Mouse (Mus musculus): ENCODE data around the gene 1190005I06Rik. TPM values are rescaled to one million over a fixed set of nuclear protein-coding genes. Genes with fewer than 3 reads are reported as not detected.
A peak's percentile ranks its signal among the peaks of the same experiment; 100 is the strongest.
"Not testable (repeated sequence)": the region's sequence is repeated elsewhere in the genome, so short reads cannot be mapped to it uniquely, and the experiment has no call there.

1190005I06Rik gene
- polyA plus RNA-seq, 1 experiment from 2014 or later = 3.8 TPM

DNA sequence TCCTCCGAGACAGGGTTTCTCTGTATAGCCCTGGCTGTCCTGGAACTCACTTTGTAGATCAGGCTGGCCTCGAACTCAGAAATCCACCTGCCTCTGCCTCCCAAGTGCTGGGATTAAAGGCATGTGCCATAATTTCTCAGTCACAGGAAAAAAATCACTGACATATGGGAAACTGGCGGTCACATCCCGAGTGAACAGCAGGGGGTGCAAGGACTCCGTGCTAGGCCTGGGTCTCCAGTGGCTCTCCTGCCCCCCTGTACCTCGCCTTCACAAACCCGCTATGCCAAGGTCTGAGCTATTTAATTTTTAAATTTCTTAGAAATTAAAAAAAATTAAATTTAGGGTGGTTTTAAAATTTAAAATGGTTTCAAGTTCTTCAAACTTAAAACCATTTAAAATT is 33.0 kb upstream of the 1190005I06Rik start:
- not testable (repeated sequence) for H3K36me3 ChIP-seq (replicated peaks); H3K4me3 ChIP-seq; H3K9me3 ChIP-seq; H3K27ac ChIP-seq (replicated peaks)
- H3K27me3 ChIP-seq (replicated peaks; ENCODE audit: low read depth, poor library complexity, severe bottlenecking) = peaks cover 23% of the 10 kb centered on the region
- peak; percentile 52 for DNase-seq (ENCODE audit: low spot score)
- 63% methylated on average over 7 of the region's 7 CpGs for WGBS
- peaks cover 19% of the 10 kb centered on the region for H3K4me1 ChIP-seq

DNA sequence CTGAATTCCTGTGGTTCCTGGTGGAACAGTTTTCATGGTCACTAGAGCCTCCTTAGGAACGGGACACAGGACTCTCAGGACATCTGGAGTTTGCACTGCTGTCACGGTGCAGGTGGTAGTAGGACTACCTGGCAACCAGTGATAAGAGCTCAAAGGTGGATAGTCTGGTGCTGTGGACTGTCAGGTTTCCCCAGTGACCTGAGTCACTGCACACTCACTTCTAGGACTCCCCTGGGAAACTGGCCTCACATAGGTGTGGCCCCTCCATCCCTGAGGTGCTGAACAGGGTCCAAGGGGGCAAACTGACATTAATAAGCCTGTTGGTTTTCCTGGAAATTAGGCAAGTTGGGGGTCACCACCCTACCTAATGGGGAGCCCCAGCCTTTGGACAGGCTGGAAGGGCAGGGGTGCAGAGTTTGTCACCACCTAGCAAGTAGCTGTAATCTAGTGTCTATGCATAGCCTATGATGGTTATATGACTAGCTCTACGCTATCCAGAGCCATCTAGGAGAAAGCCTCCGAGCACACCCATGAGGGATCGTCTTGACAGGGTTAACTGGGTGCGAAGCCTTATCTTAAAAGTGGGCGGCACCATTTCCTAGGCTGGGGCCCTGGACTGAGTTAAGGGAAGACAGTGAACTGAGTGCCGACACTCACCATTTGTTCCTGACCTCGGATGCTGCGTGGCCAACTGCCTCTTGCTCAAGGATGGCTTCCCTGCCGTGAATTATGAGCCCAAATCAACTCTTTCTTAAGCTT is 32.4 kb upstream of the 1190005I06Rik start:
- Histone ChIP-seq H3K9me3 (no peaks in the 10 kb centered on the region), H3K4me1 (peaks cover 13% of the 10 kb centered on the region), H3K4me3 (no peak overlapping the region), H3K27me3 (replicated peaks; ENCODE audit: low read depth, poor library complexity, severe bottlenecking) (peaks cover 23% of the 10 kb centered on the region), H3K27ac (replicated peaks) (no peak overlapping the region), H3K36me3 (replicated peaks) (peaks cover 9% of the 10 kb centered on the region)
- DNase-seq (ENCODE audit: low spot score) = no peak
- WGBS = 75% methylated on average over 11 of the region's 11 CpGs

- peak; percentile 86 for DNase-seq (ENCODE audit: low spot score)
- Histone ChIP-seq H3K27me3 (replicated peaks; ENCODE audit: low read depth, poor library complexity, severe bottlenecking) (peaks cover 17% of the 10 kb centered on the region), H3K36me3 (replicated peaks) (peaks cover 18% of the 10 kb centered on the region), H3K9me3 (no peaks in the 10 kb centered on the region), H3K4me3 (no peak overlapping the region), H3K27ac (replicated peaks) (no peak overlapping the region), H3K4me1 (peaks cover 4% of the 10 kb centered on the region; the same call in 1 of the 2 replicates)
- 13% methylated on average over 10 of the region's 10 CpGs for WGBS
Observed at GRCm38 (mm10) chr8:120678447-120678846, 31.0 kb upstream of the 1190005I06Rik start.

DNA sequence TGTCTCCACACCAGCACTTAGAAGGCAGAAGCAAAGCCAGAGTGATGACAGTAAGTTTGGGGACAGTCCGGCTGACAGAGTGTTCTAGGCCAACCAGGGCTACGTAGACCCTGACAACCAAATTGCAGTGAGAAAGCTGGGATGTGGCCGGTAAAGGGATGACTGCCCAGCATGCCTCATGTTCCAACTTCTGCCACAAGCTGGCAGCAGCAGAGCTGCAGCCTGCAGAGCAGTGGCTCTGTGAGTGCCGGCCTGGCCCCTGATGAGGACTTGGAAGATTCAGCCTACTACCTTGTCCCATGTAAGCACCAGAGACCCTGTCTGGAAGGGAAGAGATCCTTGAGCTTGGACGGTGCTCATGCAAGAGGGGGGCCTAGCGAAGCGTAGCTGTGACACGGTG is 28.3 kb upstream of the 1190005I06Rik start:
- Histone ChIP-seq H3K9me3 (no peaks in the 10 kb centered on the region), H3K27me3 (replicated peaks; ENCODE audit: low read depth, poor library complexity, severe bottlenecking) (0 out of 2 replicates have a peak, but pooled peaks cover 6% of the 10 kb centered on the region), H3K27ac (replicated peaks) (no peak overlapping the region), H3K36me3 (replicated peaks) (peaks cover 45% of the 10 kb centered on the region), H3K4me3 (no peak overlapping the region), H3K4me1 (peaks cover 16% of the 10 kb centered on the region)
- WGBS = 71% methylated on average over 8 of the region's 8 CpGs
- no peak for DNase-seq (ENCODE audit: low spot score)

DNA sequence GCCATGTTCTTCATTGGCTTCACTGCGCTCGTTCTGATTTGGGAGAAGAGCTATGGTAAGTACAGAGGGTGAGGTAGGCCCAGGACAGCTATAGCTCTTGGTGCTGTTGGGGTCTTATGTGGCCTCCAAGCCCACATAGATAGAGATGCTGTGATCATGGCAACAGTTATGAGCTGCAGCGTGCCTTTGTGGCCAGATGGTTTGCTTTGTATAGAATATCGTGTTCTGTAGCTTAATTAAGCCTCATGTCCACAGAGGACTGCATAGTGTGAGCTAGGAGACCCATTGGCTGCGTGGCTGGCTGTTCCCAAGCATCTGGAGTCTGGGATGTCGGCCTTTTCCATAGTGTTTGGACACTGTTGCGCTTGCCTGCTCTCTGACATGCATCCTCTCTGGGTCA is 25.9 kb upstream of the 1190005I06Rik start:
- Histone ChIP-seq H3K36me3 (replicated peaks) (peaks cover 57% of the 10 kb centered on the region), H3K4me3 (no peak overlapping the region), H3K27ac (replicated peaks) (no peak overlapping the region), H3K9me3 (no peaks in the 10 kb centered on the region), H3K27me3 (replicated peaks; ENCODE audit: low read depth, poor library complexity, severe bottlenecking) (no peaks in the 10 kb centered on the region), H3K4me1 (peaks cover 30% of the 10 kb centered on the region)
- DNase-seq (ENCODE audit: low spot score) = no peak
- 93% methylated on average over 7 of the region's 7 CpGs for WGBS

DNA sequence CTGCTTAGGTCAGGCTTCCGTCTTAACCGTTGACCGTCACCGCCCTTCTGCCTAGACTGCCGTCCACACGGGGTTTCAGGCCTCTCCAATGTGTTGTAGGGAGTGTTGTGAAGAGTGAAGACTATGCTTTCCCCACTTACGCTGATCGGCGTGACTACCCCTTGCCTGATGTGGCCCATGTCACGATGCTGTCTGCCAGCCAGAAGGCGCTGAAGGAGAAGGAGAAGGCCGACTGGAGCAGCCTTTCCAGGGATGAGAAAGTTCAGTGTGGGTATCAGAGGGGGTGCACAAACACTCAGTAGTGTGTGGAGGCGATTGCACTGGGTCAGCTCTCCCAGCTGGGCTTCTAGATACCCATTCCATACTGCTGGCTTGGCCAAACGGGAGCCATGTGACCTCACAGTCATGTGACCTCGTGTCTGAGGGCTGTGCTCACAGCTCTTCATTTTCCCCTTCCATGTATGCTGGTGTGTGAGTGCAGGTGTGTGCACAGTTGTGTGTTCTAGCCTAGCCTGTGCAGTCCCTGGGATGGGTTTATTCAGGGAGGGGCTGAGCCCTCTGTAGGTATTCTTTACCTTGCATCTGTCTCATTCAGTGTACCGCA is 25.3 kb upstream of the 1190005I06Rik start:
- Histone ChIP-seq H3K9me3 (no peaks in the 10 kb centered on the region), H3K27me3 (replicated peaks; ENCODE audit: low read depth, poor library complexity, severe bottlenecking) (no peaks in the 10 kb centered on the region), H3K36me3 (replicated peaks) (peaks cover 57% of the 10 kb centered on the region), H3K4me3 (no peak overlapping the region), H3K27ac (replicated peaks) (no peak overlapping the region), H3K4me1 (peaks cover 30% of the 10 kb centered on the region)
- WGBS = 93% methylated on average over 16 of the region's 16 CpGs
- DNase-seq (ENCODE audit: low spot score) = no peak

GRCm38 (mm10) chr8:120671775-120672174 is 24.3 kb upstream of the 1190005I06Rik start:
- no peaks in the 10 kb centered on the region for H3K27me3 ChIP-seq (replicated peaks; ENCODE audit: low read depth, poor library complexity, severe bottlenecking)
- H3K4me1 ChIP-seq = peaks cover 34% of the 10 kb centered on the region
- no peaks in the 10 kb centered on the region for H3K9me3 ChIP-seq
- no peak overlapping the region for H3K4me3 ChIP-seq
- DNase-seq (ENCODE audit: low spot score) = peak; percentile 21
- peaks cover 57% of the 10 kb centered on the region for H3K36me3 ChIP-seq (replicated peaks)
- no peak overlapping the region for H3K27ac ChIP-seq (replicated peaks)
- 46% methylated on average over 6 of the region's 6 CpGs for WGBS

- WGBS = 1% methylated on average over 51 of the region's 51 CpGs
- Histone ChIP-seq H3K9me3 (no peaks in the 10 kb centered on the region), H3K4me1 (peaks cover 61% of the 10 kb centered on the region), H3K27me3 (replicated peaks; ENCODE audit: low read depth, poor library complexity, severe bottlenecking) (no peaks in the 10 kb centered on the region), H3K4me3 (peak within 1 kb of the TSS; percentile 99), H3K27ac (replicated peaks) (peak within 1 kb of the TSS; percentile 93), H3K36me3 (replicated peaks) (peaks cover 59% of the 10 kb centered on the region)
- no peak for DNase-seq (ENCODE audit: low spot score)
Observed at GRCm38 (mm10) chr8:120668374-120668905, 21.0 kb upstream of the 1190005I06Rik start, which contains the start of gene Emc8. Emc8 (minus strand) TSS chr8:120668573.

DNA sequence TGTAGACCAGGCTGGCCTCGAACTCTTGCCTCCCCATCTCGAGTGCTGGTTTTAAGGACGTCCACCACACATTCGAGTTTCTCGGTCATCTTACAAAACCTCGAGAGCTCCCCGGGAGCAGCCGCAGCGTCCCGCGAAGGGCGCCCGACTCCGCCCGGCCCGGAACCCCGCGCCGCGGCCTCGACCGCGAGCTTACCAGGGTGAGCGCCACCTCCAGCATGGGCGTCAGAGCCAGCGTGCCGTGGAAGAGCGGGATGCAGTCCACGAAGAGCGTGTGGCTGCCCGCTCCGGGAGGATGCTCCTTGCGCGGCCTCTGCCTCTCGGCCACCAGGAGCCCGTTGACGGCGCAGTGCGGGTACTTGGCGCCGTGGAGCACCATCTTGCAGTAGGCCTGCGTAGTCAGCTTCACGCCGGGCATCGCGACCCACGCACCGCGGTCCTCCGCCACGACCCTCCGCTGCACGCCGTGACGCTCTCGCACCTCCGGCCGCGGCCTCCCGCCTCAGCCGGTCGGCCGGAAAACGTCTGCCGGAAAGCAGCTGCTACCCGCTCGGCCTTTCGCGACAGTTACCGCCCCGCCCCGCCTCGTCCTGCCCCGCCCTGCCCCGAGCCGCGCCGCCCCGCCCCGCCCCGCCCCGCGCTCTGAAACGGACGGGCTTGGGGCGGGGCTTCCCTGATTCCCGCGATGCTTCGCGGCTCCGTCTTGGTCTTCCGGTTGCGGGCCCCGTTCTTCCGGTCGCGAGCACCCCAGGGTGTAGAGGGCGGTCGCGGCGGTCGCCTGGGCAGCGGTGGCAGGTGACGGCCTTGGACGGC is 20.3 kb upstream of the 1190005I06Rik start, which contains the start of the genes Gm27021 and Cox4i1:
Gm27021 (minus strand) TSS at position 519 of the 813 bp plus-strand sequence.
Cox4i1 (plus strand) TSS at position 662 of the 813 bp plus-strand sequence.
- WGBS = under 1% methylated on average over 105 of the region's 105 CpGs
- H3K27me3 ChIP-seq (replicated peaks; ENCODE audit: low read depth, poor library complexity, severe bottlenecking) = no peaks in the 10 kb centered on the region
- no peaks in the 10 kb centered on the region for H3K9me3 ChIP-seq
- H3K4me1 ChIP-seq = peaks cover 61% of the 10 kb centered on the region
- H3K4me3 ChIP-seq = peak within 1 kb of the TSS; percentile 99
- H3K36me3 ChIP-seq (replicated peaks) = peaks cover 59% of the 10 kb centered on the region
- peak; percentile 99 for DNase-seq (ENCODE audit: low spot score)
- H3K27ac ChIP-seq (replicated peaks) = peak within 1 kb of the TSS; percentile 93

DNA sequence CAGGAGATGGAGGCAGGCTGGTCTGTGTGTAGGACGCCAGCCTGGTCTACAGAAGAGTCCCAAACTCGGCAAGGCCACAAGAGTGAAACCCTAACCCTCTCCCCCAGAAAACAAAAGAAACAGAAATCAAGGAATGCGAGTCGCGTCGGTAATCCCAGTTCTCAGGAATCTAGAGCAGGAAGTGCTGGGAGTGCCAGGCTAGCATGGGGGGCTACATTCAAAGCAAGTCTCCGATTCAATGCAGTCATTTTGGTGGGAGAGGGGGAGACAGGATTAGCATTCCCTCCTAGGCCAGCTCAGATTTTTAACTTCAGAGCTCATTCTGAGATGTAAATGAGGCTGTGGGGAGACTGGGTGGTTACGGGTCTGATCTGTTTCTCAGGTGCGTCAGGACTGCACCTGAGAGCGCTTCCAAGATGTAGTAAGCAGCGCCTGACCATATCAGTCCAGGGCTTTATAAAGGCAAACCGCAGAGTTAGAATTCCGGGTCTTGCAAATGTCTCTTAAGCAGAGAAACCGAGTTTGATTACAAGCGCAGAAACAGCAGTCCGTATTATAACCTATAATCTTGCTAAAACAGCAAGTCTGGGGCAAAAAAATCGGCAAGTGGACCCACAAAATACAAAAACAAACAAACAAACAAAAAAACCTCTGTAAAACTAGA is 19.5 kb upstream of the 1190005I06Rik start:
- H3K9me3 ChIP-seq = no peaks in the 10 kb centered on the region
- H3K27ac ChIP-seq (replicated peaks) = peak overlapping the region; percentile 93
- DNase-seq (ENCODE audit: low spot score) = peak; percentile 36
- peak overlapping the region; percentile 99 for H3K4me3 ChIP-seq
- WGBS = 1% methylated on average over 17 of the region's 17 CpGs
- no peaks in the 10 kb centered on the region for H3K27me3 ChIP-seq (replicated peaks; ENCODE audit: low read depth, poor library complexity, severe bottlenecking)
- peaks cover 50% of the 10 kb centered on the region for H3K36me3 ChIP-seq (replicated peaks)
- H3K4me1 ChIP-seq = peaks cover 59% of the 10 kb centered on the region

GRCm38 (mm10) chr8:120665726-120666455 is 18.5 kb upstream of the 1190005I06Rik start:
- Histone ChIP-seq H3K27ac (replicated peaks) (0 out of 2 replicates have a peak overlapping the region, but pooled peaks have one; percentile 93), H3K4me3 (peak overlapping the region; percentile 99), H3K27me3 (replicated peaks; ENCODE audit: low read depth, poor library complexity, severe bottlenecking) (no peaks in the 10 kb centered on the region), H3K36me3 (replicated peaks) (peaks cover 43% of the 10 kb centered on the region), H3K4me1 (peaks cover 50% of the 10 kb centered on the region), H3K9me3 (no peaks in the 10 kb centered on the region)
- no peak for DNase-seq (ENCODE audit: low spot score)
- 71% methylated on average over 3 of the region's 3 CpGs for WGBS

All from embryonic facial prominence, embryonic 10.5 days (tissue).